Mouse (Mus musculus): Measurements from ENCODE around the gene Fbln2.

GRCm38 (mm10) chr6:91180767-91181171, 31.5 kb upstream of the Fbln2 start:
- TF ChIP-seq CTCF (IDR thresholded peaks at IDR 0.05; ENCODE audit: borderline replicate concordance, control insufficient read depth, extremely low read depth, insufficient read depth, low read length, poor library complexity) (no peak), POLR2A (IDR thresholded peaks at IDR 0.05; ENCODE audit: control insufficient read depth, extremely low read depth, insufficient read depth, low read length, poor library complexity) (no peak)

All from thymus, adult 2 months (tissue).